Mouse (Mus musculus): ENCODE data around the gene Cd3d. TPM values are rescaled to one million over a fixed set of nuclear protein-coding genes. Genes with fewer than 3 reads are reported as not detected.

The Cd3d gene
- not detected in 2 replicates for polyA plus RNA-seq (2014; fragmentation: Nextera tagmentation; extraction: Ambion mirVana)

DNA sequence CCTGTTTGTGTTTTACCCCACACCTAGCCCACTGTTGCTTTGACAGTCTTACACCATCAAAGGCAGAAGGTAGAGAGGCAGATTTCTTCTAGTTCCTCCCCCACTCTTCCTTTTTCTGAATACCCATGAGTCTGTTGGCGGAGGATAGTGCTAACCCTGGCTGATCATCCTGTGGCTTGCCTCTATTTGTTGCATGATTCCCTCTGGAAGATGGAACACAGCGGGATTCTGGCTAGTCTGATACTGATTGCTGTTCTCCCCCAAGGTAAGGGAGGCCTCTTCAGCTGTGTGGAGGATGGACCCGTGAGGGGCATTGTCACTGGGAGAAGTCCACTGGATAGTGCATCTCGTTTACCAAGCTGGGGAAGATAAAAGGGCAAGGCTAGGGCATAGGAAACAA, at the start of gene Cd3d:
Gene Cd3d, plus strand, starts transcription at position 111 of the 400 bp plus-strand sequence.
- 81% methylated on average over 4 of the region's 4 CpGs for WGBS
- no peak within 1 kb of the TSS for H3K4me2 ChIP-seq (ENCODE audit: low read depth)
- no peak within 1 kb of the TSS for H3K4me3 ChIP-seq (ENCODE audit: low read depth, low read length)
- ATAC-seq (ENCODE audit: insufficient read depth, low FRiP score, low TSS enrichment): no peak
- no peaks in the 10 kb centered on the region for H3K36me3 ChIP-seq (ENCODE audit: control insufficient read depth, insufficient read depth, low read length)
- no peak for DNase-seq (ENCODE audit: low spot score)
- H3K9ac ChIP-seq (ENCODE audit: low read length): no peak within 1 kb of the TSS
- no peaks in the 10 kb centered on the region for H3K9me3 ChIP-seq (ENCODE audit: control insufficient read depth, low read length)
- H3K27me3 ChIP-seq (ENCODE audit: control insufficient read depth, insufficient read depth, low read length): no peaks in the 10 kb centered on the region
- no peak within 1 kb of the TSS for H3K27ac ChIP-seq (ENCODE audit: low read depth, low read length)
- H3K4me1 ChIP-seq (ENCODE audit: control insufficient read depth, insufficient read depth, low read length): no peaks in the 10 kb centered on the region

DNA sequence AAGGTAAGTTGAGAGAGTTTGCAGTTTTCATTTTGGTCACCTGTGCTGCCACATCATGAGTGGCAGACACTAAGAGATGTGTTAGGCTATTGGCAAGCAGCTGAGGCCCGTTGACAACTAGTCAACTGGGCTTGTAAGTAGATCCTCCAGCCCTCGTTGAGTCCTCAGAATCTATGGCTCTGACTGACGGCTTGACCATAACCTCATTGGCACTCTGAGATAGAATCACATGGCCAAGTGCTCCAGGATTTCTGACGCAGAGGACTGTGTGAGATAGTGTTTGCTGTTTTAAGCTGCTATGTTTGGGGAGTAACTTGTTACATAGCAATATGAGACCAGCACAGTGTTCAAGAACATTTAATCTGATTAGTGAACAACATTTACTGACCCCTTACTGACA, 39.8 kb upstream of the Cd3d start:
- Histone ChIP-seq H3K4me1 (ENCODE audit: control insufficient read depth, insufficient read depth, low read length) (no peaks in the 10 kb centered on the region), H3K27me3 (ENCODE audit: control insufficient read depth, insufficient read depth, low read length) (no peaks in the 10 kb centered on the region), H3K27ac (ENCODE audit: low read depth, low read length) (no peak overlapping the region), H3K9ac (ENCODE audit: low read length) (no peak overlapping the region), H3K4me2 (ENCODE audit: low read depth) (no peak overlapping the region), H3K36me3 (ENCODE audit: control insufficient read depth, insufficient read depth, low read length) (peaks cover 7% of the 10 kb centered on the region; the same call in 1 of the 2 replicates), H3K9me3 (ENCODE audit: control insufficient read depth, low read length) (no peaks in the 10 kb centered on the region), H3K4me3 (ENCODE audit: low read depth, low read length) (no peak overlapping the region)
- DNase-seq (ENCODE audit: low spot score) (no peak), ATAC-seq (ENCODE audit: insufficient read depth, low FRiP score, low TSS enrichment) (no peak)
- 91% methylated on average over 4 of the region's 4 CpGs for WGBS

DNA sequence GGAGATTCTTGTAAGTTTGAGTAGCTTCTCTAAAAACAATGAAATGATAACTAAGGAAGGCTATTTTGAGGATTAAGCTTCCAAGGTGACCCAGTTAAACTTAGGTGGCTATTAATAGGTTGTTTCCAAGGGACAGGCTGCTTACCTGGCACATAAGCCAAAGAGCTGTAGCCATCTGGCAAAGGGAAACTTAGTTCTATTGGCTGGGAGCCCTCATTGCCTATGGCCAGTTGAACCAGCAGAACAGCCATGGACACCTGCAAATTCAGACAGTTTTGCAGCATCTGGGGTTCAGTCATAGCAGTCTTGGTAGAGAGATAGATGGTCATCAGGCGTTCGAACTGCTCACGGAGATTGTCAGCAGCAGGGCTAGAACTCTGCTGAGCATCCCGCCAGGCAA, 39.2 kb upstream of the Cd3d start:
- no peaks in the 10 kb centered on the region for H3K4me1 ChIP-seq (ENCODE audit: control insufficient read depth, insufficient read depth, low read length)
- ATAC-seq (ENCODE audit: insufficient read depth, low FRiP score, low TSS enrichment): no peak
- H3K9ac ChIP-seq (ENCODE audit: low read length): no peak overlapping the region
- H3K4me3 ChIP-seq (ENCODE audit: low read depth, low read length): no peak overlapping the region
- DNase-seq (ENCODE audit: low spot score): no peak
- H3K36me3 ChIP-seq (ENCODE audit: control insufficient read depth, insufficient read depth, low read length): peaks cover 7% of the 10 kb centered on the region; the same call in 1 of the 2 replicates
- WGBS: 94% methylated on average over 4 of the region's 4 CpGs
- H3K27me3 ChIP-seq (ENCODE audit: control insufficient read depth, insufficient read depth, low read length): no peaks in the 10 kb centered on the region
- H3K27ac ChIP-seq (ENCODE audit: low read depth, low read length): no peak overlapping the region
- H3K4me2 ChIP-seq (ENCODE audit: low read depth): no peak overlapping the region
- no peaks in the 10 kb centered on the region for H3K9me3 ChIP-seq (ENCODE audit: control insufficient read depth, low read length)

DNA sequence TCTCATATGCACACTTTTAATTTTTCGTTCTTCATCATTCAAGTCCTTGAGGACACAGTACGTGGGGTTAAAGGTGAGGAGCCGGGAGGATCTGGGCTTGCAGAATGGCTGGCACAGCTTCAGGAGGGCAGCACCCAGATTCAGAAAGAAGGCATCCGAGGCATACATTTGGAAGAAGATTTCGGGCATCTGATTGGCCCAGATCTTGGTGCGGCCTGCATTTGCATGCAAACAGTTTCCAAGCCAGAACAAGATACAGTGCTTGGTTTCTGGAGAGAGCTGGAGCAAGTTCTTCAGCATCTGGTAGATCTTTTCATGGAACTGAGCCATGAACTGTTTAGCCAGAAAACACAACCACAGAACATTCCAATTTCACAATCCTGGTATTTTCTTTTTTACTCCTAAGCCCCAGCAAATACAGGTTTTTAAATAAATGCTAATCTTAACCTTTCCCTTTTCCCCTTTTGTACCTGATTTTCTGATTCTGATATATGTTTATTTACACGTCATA, 35.3 kb upstream of the Cd3d start:
- H3K9me3 ChIP-seq (ENCODE audit: control insufficient read depth, low read length): no peaks in the 10 kb centered on the region
- no peak overlapping the region for H3K4me3 ChIP-seq (ENCODE audit: low read depth, low read length)
- H3K4me1 ChIP-seq (ENCODE audit: control insufficient read depth, insufficient read depth, low read length): no peaks in the 10 kb centered on the region
- no peaks in the 10 kb centered on the region for H3K27me3 ChIP-seq (ENCODE audit: control insufficient read depth, insufficient read depth, low read length)
- no peak overlapping the region for H3K9ac ChIP-seq (ENCODE audit: low read length)
- DNase-seq (ENCODE audit: low spot score) (no peak), ATAC-seq (ENCODE audit: insufficient read depth, low FRiP score, low TSS enrichment) (no peak)
- 93% methylated on average over 7 of the region's 7 CpGs for WGBS
- no peak overlapping the region for H3K4me2 ChIP-seq (ENCODE audit: low read depth)
- peaks cover 14% of the 10 kb centered on the region for H3K36me3 ChIP-seq (ENCODE audit: control insufficient read depth, insufficient read depth, low read length)
- H3K27ac ChIP-seq (ENCODE audit: low read depth, low read length): no peak overlapping the region

DNA sequence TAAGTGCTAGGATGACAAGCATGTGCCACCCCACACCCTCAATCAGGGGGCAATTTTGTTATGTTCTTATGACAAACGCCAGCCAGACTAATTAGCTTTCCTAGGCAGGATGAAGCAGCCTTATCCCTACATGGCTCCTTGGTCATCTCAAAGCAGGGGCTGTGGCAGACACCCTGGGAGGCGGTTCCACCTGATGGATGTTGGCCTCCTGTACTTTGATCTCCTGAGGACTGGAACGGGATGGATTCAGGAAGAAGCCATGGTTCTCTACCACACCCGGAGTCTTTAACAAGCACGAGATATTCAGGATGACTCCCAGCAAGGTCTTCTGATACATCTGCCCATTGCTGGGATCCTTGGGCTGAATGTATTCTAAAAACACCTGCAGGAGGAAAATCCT, 33.8 kb upstream of the Cd3d start:
- H3K4me3 ChIP-seq (ENCODE audit: low read depth, low read length): no peak overlapping the region
- DNase-seq (ENCODE audit: low spot score): no peak
- no peak overlapping the region for H3K4me2 ChIP-seq (ENCODE audit: low read depth)
- no peaks in the 10 kb centered on the region for H3K27me3 ChIP-seq (ENCODE audit: control insufficient read depth, insufficient read depth, low read length)
- WGBS: 93% methylated on average over 5 of the region's 5 CpGs
- H3K9ac ChIP-seq (ENCODE audit: low read length): no peak overlapping the region
- no peaks in the 10 kb centered on the region for H3K4me1 ChIP-seq (ENCODE audit: control insufficient read depth, insufficient read depth, low read length)
- peaks cover 15% of the 10 kb centered on the region for H3K36me3 ChIP-seq (ENCODE audit: control insufficient read depth, insufficient read depth, low read length)
- no peak overlapping the region for H3K27ac ChIP-seq (ENCODE audit: low read depth, low read length)
- no peaks in the 10 kb centered on the region for H3K9me3 ChIP-seq (ENCODE audit: control insufficient read depth, low read length)
- ATAC-seq (ENCODE audit: insufficient read depth, low FRiP score, low TSS enrichment): no peak

DNA sequence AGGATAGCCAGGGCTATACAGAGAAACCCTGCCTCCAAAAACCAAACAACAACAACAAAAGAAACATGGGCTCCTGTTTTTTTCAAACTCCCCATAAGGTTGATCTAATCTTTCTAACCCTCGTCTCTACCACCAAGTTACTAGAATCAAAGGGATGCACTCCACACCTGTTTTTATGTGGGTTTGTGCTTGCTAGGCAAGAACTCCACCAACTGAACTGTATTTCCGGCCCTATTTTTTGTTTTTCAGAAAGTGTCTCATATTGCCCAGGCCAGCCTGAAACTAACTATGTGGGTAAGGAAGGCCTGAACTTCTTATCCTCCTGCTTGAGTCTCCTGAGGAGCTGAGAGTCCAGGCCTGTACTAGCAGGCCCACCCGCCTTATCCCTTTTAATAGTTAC, 27.2 kb upstream of the Cd3d start:
- no peak overlapping the region for H3K4me2 ChIP-seq (ENCODE audit: low read depth)
- WGBS: 93% methylated on average over 3 of the region's 3 CpGs

DNA sequence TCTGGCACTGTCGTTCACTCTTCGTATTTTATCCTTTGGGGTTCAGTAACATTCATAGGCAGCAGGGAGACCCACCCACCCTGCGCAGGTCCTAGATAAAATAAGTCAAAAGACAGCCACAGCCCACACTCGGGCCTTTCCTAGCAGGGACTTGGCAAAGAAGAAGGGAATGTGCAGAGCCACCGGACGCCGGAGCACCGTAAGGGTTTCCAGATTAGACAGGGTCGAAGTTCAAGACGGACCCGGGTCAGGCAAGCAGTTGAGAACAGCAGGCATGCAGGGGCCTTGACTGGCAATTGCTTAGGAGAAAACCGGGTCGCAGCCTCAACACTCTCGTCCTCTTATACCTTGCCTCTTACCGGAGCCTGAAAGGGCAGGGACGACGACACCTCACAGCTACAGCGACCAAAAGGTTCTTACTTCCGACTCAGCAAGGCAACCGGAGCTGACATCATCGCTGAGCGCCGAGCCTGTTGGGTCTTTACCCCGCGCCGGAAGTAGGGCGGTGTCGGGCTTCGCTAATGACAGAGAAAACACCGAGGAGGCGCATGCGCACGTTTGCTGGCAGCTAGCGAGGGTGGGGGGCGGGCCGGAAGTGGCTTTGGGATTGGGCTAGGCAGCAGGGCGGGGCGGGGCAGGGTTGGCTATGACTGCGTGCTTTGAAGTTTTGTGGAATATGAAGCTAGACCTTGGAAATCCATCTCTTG, 16.3 kb upstream of the Cd3d start, which contains the start of gene Ube4a:
Gene Ube4a, minus strand, starts transcription at position 475 of the 707 bp plus-strand sequence.
- ATAC-seq (ENCODE audit: insufficient read depth, low FRiP score, low TSS enrichment) (peak; percentile 90), DNase-seq (ENCODE audit: low spot score) (peak; percentile 100)
- H3K4me2 ChIP-seq (ENCODE audit: low read depth): peak within 1 kb of the TSS; percentile 97
- no peaks in the 10 kb centered on the region for H3K27me3 ChIP-seq (ENCODE audit: control insufficient read depth, insufficient read depth, low read length)
- peak within 1 kb of the TSS; percentile 82 for H3K4me3 ChIP-seq (ENCODE audit: low read depth, low read length)
- H3K27ac ChIP-seq (ENCODE audit: low read depth, low read length): no peak within 1 kb of the TSS
- under 1% methylated on average over 39 of the region's 39 CpGs for WGBS
- H3K9ac ChIP-seq (ENCODE audit: low read length): peak within 1 kb of the TSS; percentile 72
- no peaks in the 10 kb centered on the region for H3K9me3 ChIP-seq (ENCODE audit: control insufficient read depth, low read length)
- H3K36me3 ChIP-seq (ENCODE audit: control insufficient read depth, insufficient read depth, low read length): no peaks in the 10 kb centered on the region
- H3K4me1 ChIP-seq (ENCODE audit: control insufficient read depth, insufficient read depth, low read length): peaks cover 11% of the 10 kb centered on the region

More for the DNA sequence above, 27.2 kb upstream of the Cd3d start:
- ATAC-seq (ENCODE audit: insufficient read depth, low FRiP score, low TSS enrichment): no peak
- no peak overlapping the region for H3K4me3 ChIP-seq (ENCODE audit: low read depth, low read length)
- no peak overlapping the region for H3K27ac ChIP-seq (ENCODE audit: low read depth, low read length)
- no peak overlapping the region for H3K9ac ChIP-seq (ENCODE audit: low read length)
- H3K27me3 ChIP-seq (ENCODE audit: control insufficient read depth, insufficient read depth, low read length): no peaks in the 10 kb centered on the region
- no peaks in the 10 kb centered on the region for H3K9me3 ChIP-seq (ENCODE audit: control insufficient read depth, low read length)
- peaks cover 6% of the 10 kb centered on the region; the same call in 1 of the 2 replicates for H3K36me3 ChIP-seq (ENCODE audit: control insufficient read depth, insufficient read depth, low read length)
- H3K4me1 ChIP-seq (ENCODE audit: control insufficient read depth, insufficient read depth, low read length): no peaks in the 10 kb centered on the region
- DNase-seq (ENCODE audit: low spot score): no peak

DNA sequence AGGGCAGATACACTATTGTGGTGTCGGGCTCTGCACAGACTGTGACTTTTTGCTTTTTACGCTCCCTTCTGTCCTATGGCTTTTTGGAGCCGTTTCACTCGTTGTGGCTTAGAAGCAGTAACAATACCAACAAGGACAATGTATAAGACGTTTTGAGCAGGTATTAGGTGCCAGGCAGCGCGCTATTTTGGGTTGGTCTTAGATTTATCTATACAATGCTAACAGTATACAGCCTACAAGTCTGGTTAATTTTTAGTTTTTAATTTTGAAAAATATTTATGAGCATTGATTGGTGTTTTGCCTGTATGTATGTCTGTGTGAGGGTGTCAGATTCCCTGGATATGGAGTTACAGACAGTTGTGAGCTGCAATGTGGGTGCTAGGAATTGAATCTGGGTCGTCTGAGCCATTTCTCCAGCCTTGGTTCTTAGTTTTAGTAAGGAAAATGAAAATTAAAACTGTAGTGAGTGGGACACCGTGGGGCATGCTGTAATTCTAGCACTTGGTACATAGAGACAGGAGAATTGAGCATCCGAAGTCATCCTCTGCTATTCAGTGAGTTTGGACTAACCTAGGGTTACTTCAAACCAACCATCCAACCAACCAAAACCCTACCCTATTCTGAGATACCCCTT, 15.6 kb upstream of the Cd3d start:
- ATAC-seq (ENCODE audit: insufficient read depth, low FRiP score, low TSS enrichment) (peak; percentile 48; the same call in 1 of the 2 replicates), DNase-seq (ENCODE audit: low spot score) (no peak)
- H3K27me3 ChIP-seq (ENCODE audit: control insufficient read depth, insufficient read depth, low read length): no peaks in the 10 kb centered on the region
- H3K4me3 ChIP-seq (ENCODE audit: low read depth, low read length): peak overlapping the region; percentile 82
- 17% methylated on average over 10 of the region's 10 CpGs for WGBS
- H3K27ac ChIP-seq (ENCODE audit: low read depth, low read length): no peak overlapping the region
- H3K36me3 ChIP-seq (ENCODE audit: control insufficient read depth, insufficient read depth, low read length): no peaks in the 10 kb centered on the region
- H3K4me2 ChIP-seq (ENCODE audit: low read depth): peak overlapping the region; percentile 60
- H3K4me1 ChIP-seq (ENCODE audit: control insufficient read depth, insufficient read depth, low read length): peaks cover 11% of the 10 kb centered on the region
- H3K9me3 ChIP-seq (ENCODE audit: control insufficient read depth, low read length): no peaks in the 10 kb centered on the region
- H3K9ac ChIP-seq (ENCODE audit: low read length): no peak overlapping the region

Data from neural tube, embryonic 11.5 days (tissue).